Mouse (Mus musculus): Measurements from ENCODE around the gene Dcbld1. TPM values are rescaled to one million over a fixed set of nuclear protein-coding genes. Genes with fewer than 3 reads are reported as not detected.

Dcbld1 gene
- total RNA-seq (2023): 1 to 10 TPM; 3.7 to 4.2 TPM

DNA sequence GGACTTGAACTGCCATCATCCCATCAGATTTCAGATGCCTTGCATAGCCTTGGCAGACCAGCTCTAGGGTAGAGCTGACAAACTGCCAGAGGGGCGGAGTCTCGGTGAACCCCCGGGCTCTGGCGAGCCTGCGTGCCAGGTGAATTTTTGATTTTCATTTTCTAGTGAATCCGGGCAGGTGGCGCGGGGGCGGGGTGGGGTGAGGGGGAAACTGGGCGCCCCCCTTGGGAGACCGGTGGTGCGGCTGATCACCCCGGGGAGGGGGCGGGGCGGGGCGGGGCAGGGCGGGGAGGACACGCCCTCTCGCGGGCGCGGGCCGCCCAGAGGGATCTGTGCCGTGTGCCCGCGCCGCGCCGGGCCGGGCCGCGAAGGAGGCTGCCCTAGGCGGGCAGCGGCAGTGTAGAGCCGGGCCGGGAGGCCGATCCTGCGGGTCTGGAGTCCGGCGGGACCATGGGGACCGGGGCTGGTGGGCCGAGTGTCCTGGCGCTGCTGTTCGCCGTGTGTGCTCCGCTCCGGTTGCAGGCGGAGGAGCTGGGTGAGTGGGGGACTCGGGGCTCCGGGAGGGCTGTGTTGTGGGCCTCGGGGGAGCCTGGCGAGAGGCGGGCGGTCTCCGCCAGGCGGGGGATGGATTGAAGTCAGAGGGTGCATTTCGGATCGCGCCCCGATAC, at the start of gene Dcbld1:
Gene Dcbld1 (plus strand): TSS at position 319 of the 668 bp plus-strand sequence.

DNA sequence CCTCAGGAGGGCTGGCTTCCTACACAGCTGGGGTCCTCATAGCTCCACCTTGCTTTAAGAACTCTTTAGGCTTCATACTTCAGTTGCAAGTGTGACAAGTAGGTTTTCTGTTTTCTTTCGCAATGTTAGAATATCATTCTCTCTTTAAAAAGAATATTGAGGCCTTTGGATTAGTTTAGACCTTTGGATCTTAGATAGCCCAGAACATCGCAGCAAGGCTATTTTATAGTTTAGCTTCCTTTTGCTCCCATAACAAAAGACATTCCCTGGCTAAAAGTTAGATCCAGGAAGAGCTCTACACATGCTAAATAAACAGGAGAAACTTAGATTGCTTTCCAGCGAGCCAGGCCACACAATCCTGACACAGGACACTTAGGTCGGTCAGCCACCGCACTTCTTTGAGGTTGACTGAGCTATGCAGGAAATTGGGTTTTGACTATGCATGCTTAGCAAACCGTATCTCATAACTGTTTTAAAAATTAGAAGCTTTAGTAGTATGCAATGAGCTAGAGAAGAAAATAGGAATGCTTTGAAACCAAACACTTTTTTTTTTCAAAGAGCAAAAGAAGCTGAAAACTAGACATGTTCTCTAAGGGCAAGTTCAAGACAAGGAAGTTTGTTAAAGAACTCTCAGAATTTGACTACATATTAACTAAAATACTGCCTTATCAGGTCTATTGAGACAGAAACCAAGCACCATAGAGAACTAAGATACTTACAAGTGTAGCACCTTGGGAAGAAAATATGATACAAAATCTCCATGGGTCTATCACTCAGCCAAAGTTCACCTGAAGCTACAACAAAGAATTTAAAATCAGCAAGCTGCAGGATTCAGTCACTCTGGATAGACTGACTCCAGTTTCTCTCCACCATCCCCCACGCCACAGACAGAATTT, 38.2 kb upstream of the Dcbld1 start, which contains the start of gene Ros1:
Gene Ros1 (minus strand): TSS at position 288 of the 896 bp plus-strand sequence.

DNA sequence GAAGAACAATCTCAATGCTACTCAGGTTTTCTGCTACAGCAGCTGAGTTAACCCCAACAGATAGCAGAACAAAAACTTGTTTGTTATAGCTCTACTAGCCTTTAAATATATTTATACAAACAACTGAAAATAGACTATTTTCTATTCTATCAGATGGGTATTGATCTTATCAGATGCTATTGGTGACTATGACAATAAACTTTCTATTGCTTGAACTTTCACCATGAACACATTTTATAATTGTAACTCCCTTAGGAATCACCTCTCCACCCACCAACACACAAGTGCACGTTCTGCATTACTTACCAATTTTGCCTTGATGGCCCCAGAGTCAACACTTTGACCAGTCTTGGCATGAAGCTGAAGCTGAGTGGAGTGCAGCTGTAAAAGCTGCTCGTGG, 125.0 kb downstream of the Dcbld1 start, which contains the start of gene Gm26741:
Gene Gm26741 (plus strand): TSS at position 301 of the 400 bp plus-strand sequence.

Other genes starting within 250 kb of the Dcbld1 start
- gene Vgll2, start 211.1 kb upstream of the Dcbld1 start, total RNA-seq (2023): not detected
- not detected for gene Ros1, start 38.4 kb upstream of the Dcbld1 start, total RNA-seq (2023)
- not detected for gene Gm26741, start 125.1 kb downstream of the Dcbld1 start, total RNA-seq (2023)
- gene Gopc, start 148.5 kb downstream of the Dcbld1 start, total RNA-seq (2023): 10 to 100 TPM; 38.8 to 39.2 TPM
- not detected for gene Nepn, start 155.4 kb downstream of the Dcbld1 start, total RNA-seq (2023)
- 10 to 100 TPM; 34.8 to 42.5 TPM for gene Nus1, start 183.9 kb downstream of the Dcbld1 start, total RNA-seq (2023)

All from B cell, adult 67 days (primary cell).